15 mouse cellular contexts compared by ENCODE assay signal in the genomic region with DNA sequence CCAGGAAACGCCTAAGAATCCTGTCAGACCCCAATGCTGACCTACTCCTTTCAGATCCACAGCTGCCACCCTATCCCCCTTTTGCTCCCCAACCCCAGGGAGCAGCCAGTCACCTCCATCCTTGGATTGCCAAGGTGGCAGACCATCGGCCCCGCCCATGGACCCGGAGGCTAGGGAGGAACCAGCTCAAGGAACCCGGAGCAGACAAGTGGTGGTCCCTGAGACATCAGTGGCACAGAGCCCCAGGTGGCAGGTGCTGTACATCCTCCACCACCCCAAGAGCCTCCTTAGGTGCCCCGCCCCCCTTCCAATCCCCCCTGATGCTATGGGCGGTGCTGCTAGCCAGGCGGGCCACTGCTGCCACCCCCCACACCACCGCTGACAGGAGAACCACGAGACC.
"Had no signal": no experiment of that assay in that cellular context is flagged by ENCODE, and none has a peak within 500 bp of the region (broad histone marks: within the 10 kb centered on the region; RNA-seq: fewer than 3 reads in every experiment).

No protein-coding gene starts in this region.

- H3K9ac ChIP-seq: limb, embryonic 13.5 days; liver, embryonic 14.5 days; liver, postnatal 0 days; lung, embryonic 14.5 days; midbrain, embryonic 12.5 days had no signal

- DNase-seq: kidney, adult 2 months; kidney, postnatal 4 days; liver, postnatal 0 days; lung, embryonic 14.5 days; thymus, adult 2 months; thymus, postnatal 14 days; thymus, postnatal 4 days had no signal

- H3K4me1 ChIP-seq: limb, embryonic 13.5 days; midbrain, embryonic 12.5 days had no signal

- ATAC-seq: intestine, postnatal 0 days; liver, postnatal 0 days; lung, postnatal 0 days; midbrain, embryonic 16.5 days had no signal

- H3K36me3 ChIP-seq: limb, embryonic 13.5 days; midbrain, embryonic 12.5 days had no signal

- H3K27ac ChIP-seq: kidney, postnatal 0 days; limb, embryonic 13.5 days; liver, embryonic 14.5 days; macrophage; midbrain, embryonic 12.5 days had no signal

- H3K4me3 ChIP-seq: limb, embryonic 13.5 days; midbrain, embryonic 12.5 days had no signal

- H3K4me2 ChIP-seq: limb, embryonic 13.5 days; lung, embryonic 14.5 days; midbrain, embryonic 12.5 days had no signal

- H3K27me3 ChIP-seq: limb, embryonic 13.5 days; midbrain, embryonic 12.5 days had no signal

- H3K9me3 ChIP-seq: midbrain, embryonic 12.5 days had no signal
